In the genomic region with DNA sequence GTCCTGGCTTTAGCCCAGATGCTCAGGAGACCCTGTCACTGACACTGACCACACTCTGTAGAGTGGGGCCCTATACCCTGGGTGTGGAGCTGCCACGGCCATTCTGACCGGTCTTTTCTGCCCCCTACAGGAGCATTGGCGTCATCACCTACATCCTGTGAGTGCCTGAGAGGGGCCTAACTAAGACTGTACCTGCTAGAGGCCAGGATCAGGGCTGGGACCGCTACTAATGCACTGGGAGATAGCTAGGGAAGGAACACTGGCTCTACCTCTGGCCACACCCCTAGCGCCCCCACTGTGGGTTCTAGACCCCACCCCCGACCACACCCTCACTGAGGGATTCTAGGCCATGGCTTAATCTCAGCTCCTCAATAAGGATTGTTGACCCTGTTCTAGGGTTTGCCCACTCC, we compare ENCODE assay signal across 11 mouse cellular contexts. TPM values are rescaled to one million over a fixed set of nuclear protein-coding genes. Genes with fewer than 3 reads are reported as not detected.
DNase-seq lines count a peak whose midpoint lies in the region; ATAC-seq and TF ChIP-seq lines count a peak whose summit lies in the region.
"Had no signal": no experiment of that assay in that cellular context is flagged by ENCODE, and none has a peak within 500 bp of the region (broad histone marks: within the 10 kb centered on the region; RNA-seq: fewer than 3 reads in every experiment).

No protein-coding gene starts in this region.

- peak in 1 of 2 experiments; percentile 29; a peak in 1 of 4 replicates for TF ChIP-seq CTCF in CH12.LX (conservative IDR thresholded peaks at IDR 0.05 in 1 of 2, IDR thresholded peaks at IDR 0.05 in 1 of 2; ENCODE audit: low read depth in 2 of 2, low read length in 2 of 2)
- TF ChIP-seq CTCF in cortical plate, adult 2 months (IDR thresholded peaks at IDR 0.05; ENCODE audit: extremely low read depth, insufficient read depth, low read length), result 0 out of 2 replicates have a peak, but pooled peaks have one; percentile 10

- H3K4me2 ChIP-seq in hindbrain, embryonic 12.5 days (replicated peaks), result no peak overlapping the region
- H3K4me2 ChIP-seq in CH12.LX (ENCODE audit: insufficient read depth, low read depth, poor library complexity, severe bottlenecking), result no peak overlapping the region
- H3K4me2 ChIP-seq in liver, embryonic 11.5 days, result no peak overlapping the region

- no peak for ATAC-seq in hindbrain, embryonic 12.5 days (ENCODE audit: low FRiP score)
- no peak for ATAC-seq in liver, embryonic 11.5 days (replicated peaks; ENCODE audit: low FRiP score)

- no peak for TF ChIP-seq POLR2A in CH12.LX (IDR thresholded peaks at IDR 0.05; ENCODE audit: low read depth, low read length)
- no peak for TF ChIP-seq POLR2A in cortical plate, adult 2 months (IDR thresholded peaks at IDR 0.05; ENCODE audit: extremely low read depth, insufficient read depth, low read length)

- no peaks in the 10 kb centered on the region for H3K9me3 ChIP-seq in hindbrain, embryonic 10.5 days
- no peaks in the 10 kb centered on the region for H3K9me3 ChIP-seq in hindbrain, embryonic 12.5 days (replicated peaks)
- H3K9me3 ChIP-seq in CH12.LX (replicated peaks; ENCODE audit: low read length), result no peaks in the 10 kb centered on the region
- H3K9me3 ChIP-seq in liver, embryonic 11.5 days (ENCODE audit: control insufficient read depth, low read length), result no peaks in the 10 kb centered on the region

- peaks cover 30% of the 10 kb centered on the region for H3K27me3 ChIP-seq in hindbrain, embryonic 10.5 days (ENCODE audit: insufficient read depth, poor library complexity, severe bottlenecking)
- peaks cover 25% of the 10 kb centered on the region for H3K27me3 ChIP-seq in hindbrain, embryonic 12.5 days
- peaks cover 2% of the 10 kb centered on the region for H3K27me3 ChIP-seq in CH12.LX (replicated peaks)
- peaks cover 15% of the 10 kb centered on the region for H3K27me3 ChIP-seq in liver, embryonic 11.5 days (replicated peaks; ENCODE audit: control insufficient read depth, insufficient read depth, low read length)

- in situ Hi-C loops in CH12.LX (cut with MboI; ENCODE audit: low pct_ligation_motif_present, low pct_unique_long_range_greater_than_20kb, low sequenced_read_pairs), result loop anchor here (10.0 kb wide), 1 partner anchor 164 kb away; a partner anchor contains a TSS

- H3K9ac ChIP-seq in hindbrain, embryonic 12.5 days, result no peak overlapping the region
- H3K9ac ChIP-seq in CH12.LX (ENCODE audit: insufficient read depth, low read depth), result no peak overlapping the region
- H3K9ac ChIP-seq in liver, embryonic 11.5 days (ENCODE audit: low read depth, low read length), result no peak overlapping the region

- TF ChIP-seq EP300 in CH12.LX (IDR thresholded peaks at IDR 0.05; ENCODE audit: low read length), result no peak

- no peak for DNase-seq in hindbrain, embryonic 10.5 days (ENCODE audit: low spot score)
- DNase-seq in CH12.LX (ENCODE audit: extremely low read depth), result no peak
- DNase-seq in liver, embryonic 11.5 days (ENCODE audit: low spot score), result no peak
- DNase-seq in urinary bladder, postnatal 4 days (ENCODE audit: low spot score in 2 of 2), result no peak
- DNase-seq in spleen, adult 18-20 months, result no peak
- no peak for DNase-seq in adrenal gland, postnatal 4 days (ENCODE audit: low spot score in 2 of 2)

- dilution Hi-C loops in CH12.LX (cut with MboI; ENCODE audit: extremely low pct_ligation_motif_present, extremely low pct_unique_long_range_greater_than_20kb, low sequenced_read_pairs), result no loop called here

- 74% methylated on average over 6 of the region's 6 CpGs for WGBS in hindbrain, embryonic 10.5 days
- 84% methylated on average over 6 of the region's 6 CpGs for WGBS in hindbrain, embryonic 12.5 days
- 53% methylated on average over 6 of the region's 6 CpGs for WGBS in liver, embryonic 11.5 days

- peaks cover 42% of the 10 kb centered on the region for H3K4me1 ChIP-seq in hindbrain, embryonic 10.5 days (replicated peaks)
- H3K4me1 ChIP-seq in hindbrain, embryonic 12.5 days, result peaks cover 26% of the 10 kb centered on the region
- H3K4me1 ChIP-seq in CH12.LX (ENCODE audit: control insufficient read depth in 1 of 2, insufficient read depth in 2 of 2), result peaks cover 20 to 45% of the 10 kb centered on the region in 2 experiments
- 0 out of 2 replicates have a peak, but pooled peaks cover 2% of the 10 kb centered on the region for H3K4me1 ChIP-seq in cortical plate, adult 2 months (ENCODE audit: control insufficient read depth, insufficient read depth, low read length)
- peaks cover 36% of the 10 kb centered on the region for H3K4me1 ChIP-seq in liver, embryonic 11.5 days (replicated peaks; ENCODE audit: control insufficient read depth, insufficient read depth, low read length)

- H3K27ac ChIP-seq in hindbrain, embryonic 10.5 days, result no peak overlapping the region
- no peak overlapping the region for H3K27ac ChIP-seq in hindbrain, embryonic 12.5 days
- no peak overlapping the region for H3K27ac ChIP-seq in CH12.LX (ENCODE audit: insufficient read depth, low read depth)
- no peak overlapping the region for H3K27ac ChIP-seq in cortical plate, adult 2 months (ENCODE audit: insufficient read depth, low read length)
- peak overlapping the region; percentile 21 for H3K27ac ChIP-seq in liver, embryonic 11.5 days (ENCODE audit: low read depth, low read length)

- peaks cover 50% of the 10 kb centered on the region for H3K36me3 ChIP-seq in hindbrain, embryonic 10.5 days
- H3K36me3 ChIP-seq in hindbrain, embryonic 12.5 days, result peaks cover 35% of the 10 kb centered on the region
- H3K36me3 ChIP-seq in CH12.LX (replicated peaks in 1 of 2; ENCODE audit: control insufficient read depth in 1 of 2, insufficient read depth in 1 of 2, low read length in 1 of 2), result peaks cover 29 to 49% of the 10 kb centered on the region in 2 experiments
- peaks cover 26% of the 10 kb centered on the region; the same call in 1 of the 2 replicates for H3K36me3 ChIP-seq in liver, embryonic 11.5 days (ENCODE audit: control insufficient read depth, insufficient read depth, low read length)

- H3K4me3 ChIP-seq in hindbrain, embryonic 10.5 days, result 0 out of 2 replicates have a peak overlapping the region, but pooled peaks have one; percentile 16
- no peak overlapping the region for H3K4me3 ChIP-seq in hindbrain, embryonic 12.5 days
- no peak overlapping the region for H3K4me3 ChIP-seq in CH12.LX (replicated peaks in 1 of 3; ENCODE audit: low read depth in 2 of 3, low read length in 2 of 3, poor library complexity in 1 of 3)
- H3K4me3 ChIP-seq in cortical plate, adult 2 months (ENCODE audit: insufficient read depth, low read length), result no peak overlapping the region
- H3K4me3 ChIP-seq in liver, embryonic 11.5 days (ENCODE audit: low read depth, low read length), result no peak overlapping the region
- H3K4me3 ChIP-seq: erythroblast, embryonic 14.5 days had no signal

- no peaks in the 10 kb centered on the region for H3K79me2 ChIP-seq in CH12.LX (replicated peaks; ENCODE audit: control insufficient read depth, extremely low read depth, insufficient read depth, poor library complexity, severe bottlenecking)

- peak; percentile 1 for TF ChIP-seq RAD21 in CH12.LX (IDR thresholded peaks at IDR 0.05; ENCODE audit: low read depth, low read length)

RNA-seq across cellular contexts. Expression of a gene that starts 7.3 kb away (rescaled TPM):
- not detected in 2 replicates for polyA plus RNA-seq in hindbrain, embryonic 10.5 days (2016; fragmentation: Nextera tagmentation; extraction: Ambion mirVana)
- polyA plus RNA-seq in hindbrain, embryonic 12.5 days (2016; fragmentation: Nextera tagmentation; extraction: Ambion mirVana), result not detected in 2 replicates
- total RNA-seq in CH12.LX (2012; rRNA removed) (0.29 TPM in 1 of 2 replicates, not detected in the other), CH12.LX (2014; rRNA removed) (not detected in 2 replicates)
- polyA plus RNA-seq in CH12.LX (2012; ENCODE audit: insufficient read length, low read depth), result 0.27 and 0.35 TPM in 2 replicates
- not detected in 2 replicates for polyA plus RNA-seq in cortical plate, adult 2 months (2012; rRNA removed)
- polyA plus RNA-seq in liver, embryonic 11.5 days (2014; fragmentation: Nextera tagmentation; extraction: Ambion mirVana), result not detected in 2 replicates
- not detected for total RNA-seq in adrenal gland, postnatal 4 days (2021)
- total RNA-seq: layer of hippocampus, adult 8-10 months had no signal
- polyA plus RNA-seq: erythroblast, embryonic 14.5 days; neural tube, embryonic 14.5 days had no signal

RNA-seq across cellular contexts. Expression of a gene that starts 8.1 kb away (rescaled TPM):
- polyA plus RNA-seq in hindbrain, embryonic 10.5 days (2016; fragmentation: Nextera tagmentation; extraction: Ambion mirVana), result 58.3 and 75.6 TPM in 2 replicates
- polyA plus RNA-seq in hindbrain, embryonic 12.5 days (2016; fragmentation: Nextera tagmentation; extraction: Ambion mirVana), result 86.4 and 94.5 TPM in 2 replicates
- 43.9 and 46.2 TPM in 2 replicates for total RNA-seq in CH12.LX (2012; rRNA removed)
- total RNA-seq in CH12.LX (2014; rRNA removed), result 25.4 and 27.5 TPM in 2 replicates
- polyA plus RNA-seq in CH12.LX (2012; ENCODE audit: insufficient read length, low read depth), result 39.5 and 44.5 TPM in 2 replicates
- 71.2 and 77.1 TPM in 2 replicates for polyA plus RNA-seq in cortical plate, adult 2 months (2012; rRNA removed)
- polyA plus RNA-seq in liver, embryonic 11.5 days (2014; fragmentation: Nextera tagmentation; extraction: Ambion mirVana), result 44.5 and 45.6 TPM in 2 replicates
- 10 to 100 TPM; 53.4 to 63.6 TPM for total RNA-seq in adrenal gland, postnatal 4 days (2021)

RNA-seq across cellular contexts. Expression of a gene that starts 10.9 kb away (rescaled TPM):
- not detected in 2 replicates for polyA plus RNA-seq in hindbrain, embryonic 10.5 days (2016; fragmentation: Nextera tagmentation; extraction: Ambion mirVana)
- polyA plus RNA-seq in hindbrain, embryonic 12.5 days (2016; fragmentation: Nextera tagmentation; extraction: Ambion mirVana), result not detected in 2 replicates
- total RNA-seq in CH12.LX (2012; rRNA removed), result 0.08 TPM in 1 of 2 replicates, not detected in the other
- total RNA-seq in CH12.LX (2014; rRNA removed), result not detected in 2 replicates
- not detected in 2 replicates for polyA plus RNA-seq in CH12.LX (2012; ENCODE audit: insufficient read length, low read depth)
- polyA plus RNA-seq in cortical plate, adult 2 months (2012; rRNA removed), result 0.13 and 0.19 TPM in 2 replicates
- not detected in 2 replicates for polyA plus RNA-seq in liver, embryonic 11.5 days (2014; fragmentation: Nextera tagmentation; extraction: Ambion mirVana)
- total RNA-seq in adrenal gland, postnatal 4 days (2021), result under 1 TPM in 1 of 2 experiments, not detected in 1; 0.20 TPM
- polyA plus RNA-seq: erythroblast, embryonic 14.5 days; neural tube, embryonic 14.5 days had no signal

RNA-seq across cellular contexts. Expression of a gene that starts 14.5 kb away (rescaled TPM):
- 495 and 570 TPM in 2 replicates for polyA plus RNA-seq in hindbrain, embryonic 10.5 days (2016; fragmentation: Nextera tagmentation; extraction: Ambion mirVana)
- 539 TPM in 2 replicates for polyA plus RNA-seq in hindbrain, embryonic 12.5 days (2016; fragmentation: Nextera tagmentation; extraction: Ambion mirVana)
- total RNA-seq in CH12.LX (2012; rRNA removed) (3,382 and 4,660 TPM in 2 replicates), CH12.LX (2014; rRNA removed) (1,528 and 1,752 TPM in 2 replicates)
- polyA plus RNA-seq in CH12.LX (2012; ENCODE audit: insufficient read length, low read depth), result 2,532 and 2,649 TPM in 2 replicates
- 1,040 and 1,088 TPM in 2 replicates for polyA plus RNA-seq in cortical plate, adult 2 months (2012; rRNA removed)
- polyA plus RNA-seq in liver, embryonic 11.5 days (2014; fragmentation: Nextera tagmentation; extraction: Ambion mirVana), result 626 and 647 TPM in 2 replicates
- total RNA-seq in adrenal gland, postnatal 4 days (2021), result 1,000 to 10,000 TPM; 1,728 to 1,734 TPM

RNA-seq across cellular contexts. Expression of a gene that starts 23.2 kb away (rescaled TPM):
- 64.1 and 72.2 TPM in 2 replicates for polyA plus RNA-seq in hindbrain, embryonic 10.5 days (2016; fragmentation: Nextera tagmentation; extraction: Ambion mirVana)
- 56.7 and 59.2 TPM in 2 replicates for polyA plus RNA-seq in hindbrain, embryonic 12.5 days (2016; fragmentation: Nextera tagmentation; extraction: Ambion mirVana)
- total RNA-seq in CH12.LX (2012; rRNA removed) (24.3 and 26.6 TPM in 2 replicates), CH12.LX (2014; rRNA removed) (13.6 and 15.3 TPM in 2 replicates)
- 26.5 and 33.5 TPM in 2 replicates for polyA plus RNA-seq in CH12.LX (2012; ENCODE audit: insufficient read length, low read depth)
- 21.3 and 22.5 TPM in 2 replicates for polyA plus RNA-seq in cortical plate, adult 2 months (2012; rRNA removed)
- 41.2 and 50.9 TPM in 2 replicates for polyA plus RNA-seq in liver, embryonic 11.5 days (2014; fragmentation: Nextera tagmentation; extraction: Ambion mirVana)
- total RNA-seq in adrenal gland, postnatal 4 days (2021), result 10 to 100 TPM; 34.0 to 34.4 TPM
